Mouse (Mus musculus) liver, embryonic 14.5 days (tissue): ENCODE results near the gene Mapk10.

Experiments
- CTCF ChIP-seq: IDR thresholded peaks from 2 replicates; pipeline ENCODE4 v1.5.1; 2016; ENCODE audit warnings: antibody characterized with exemption, low read depth, control low read depth
- EP300 ChIP-seq: IDR thresholded peaks from 2 replicates; pipeline ENCODE4 v1.6.1; 2016; ENCODE audit warnings: antibody characterized with exemption, low read depth

DNA sequence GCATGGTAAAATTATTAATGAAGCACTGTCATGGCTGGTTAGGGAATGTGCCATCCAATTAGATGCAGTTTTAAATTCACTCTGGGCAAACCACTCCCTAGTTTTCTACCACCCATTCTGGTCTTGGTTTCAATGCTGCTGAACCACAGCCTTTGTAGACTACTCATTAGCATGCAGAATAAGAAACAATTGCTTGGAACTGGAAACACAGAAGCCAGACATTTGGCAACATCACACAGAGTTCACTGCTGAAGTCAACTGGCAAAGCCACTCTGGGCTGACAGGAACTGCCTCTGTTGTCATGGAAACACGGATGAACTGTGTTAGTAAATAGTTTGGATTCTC, 50.0 kb downstream of the Mapk10 start:
- TF ChIP-seq CTCF (no peak), EP300 (no peak)
